Mouse (Mus musculus): Measurements from ENCODE around the gene Slc25a38. TPM values are rescaled to one million over a fixed set of nuclear protein-coding genes. Genes with fewer than 3 reads are reported as not detected.
"Not testable (repeated sequence)": the region's sequence is repeated elsewhere in the genome, so short reads cannot be mapped to it uniquely, and the experiment has no call there.

Slc25a38 gene
- polyA plus RNA-seq, 1 experiment from 2014 or later: 25.2 TPM

DNA sequence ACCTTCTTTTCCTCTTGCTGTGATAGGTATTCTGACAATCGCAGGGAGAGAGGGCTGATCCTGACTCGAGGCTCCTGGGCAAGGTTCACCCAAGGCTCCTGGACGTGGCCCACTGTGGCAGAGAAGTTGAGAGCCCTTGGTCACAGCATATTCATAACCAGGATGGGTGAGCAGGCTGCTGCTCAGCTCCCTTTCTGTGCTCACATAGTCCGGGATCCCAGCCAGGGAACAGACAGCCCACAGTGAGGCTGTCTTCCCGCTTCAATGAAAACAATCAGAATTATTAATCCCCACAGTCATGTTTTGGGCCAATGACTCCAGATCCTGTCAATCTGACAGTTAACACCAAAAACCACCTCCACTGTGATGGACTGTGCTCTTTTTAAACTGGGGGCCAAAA lies 28.2 kb upstream of the Slc25a38 start:
- ATAC-seq: no peak
- H3K4me3 ChIP-seq (replicated peaks): no peak overlapping the region
- no peaks in the 10 kb centered on the region for H3K27me3 ChIP-seq (replicated peaks)
- H3K27ac ChIP-seq: no peak overlapping the region
- H3K4me1 ChIP-seq (replicated peaks): no peaks in the 10 kb centered on the region
- whole genome bisulfite sequencing: 75% methylated on average over 5 of the region's 5 CpGs
- H3K36me3 ChIP-seq: no peaks in the 10 kb centered on the region
- H3K4me2 ChIP-seq (replicated peaks): no peak overlapping the region
- H3K9ac ChIP-seq: no peak overlapping the region
- no peaks in the 10 kb centered on the region for H3K9me3 ChIP-seq

DNA sequence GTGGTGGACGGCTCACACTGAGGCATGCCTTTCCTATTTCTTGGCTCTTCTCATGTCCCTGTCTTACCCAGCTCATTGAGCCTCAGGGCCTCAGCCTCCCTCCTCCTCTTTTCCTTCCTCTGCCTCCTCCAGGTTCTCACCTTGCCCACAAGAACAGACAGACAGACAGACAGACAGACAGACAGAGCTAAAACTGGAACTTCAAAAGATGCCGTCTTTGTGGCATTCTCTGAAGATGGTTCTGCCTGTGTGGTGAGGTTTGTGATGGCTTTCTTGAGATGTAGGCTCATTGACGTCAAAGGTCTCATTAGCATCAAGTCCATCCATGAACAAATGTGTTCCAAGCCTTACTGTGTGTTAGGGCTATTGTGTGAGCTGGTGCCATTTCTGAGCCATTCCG lies 27.5 kb upstream of the Slc25a38 start:
- Histone ChIP-seq H3K4me2 (replicated peaks) (no peak overlapping the region), H3K4me1 (replicated peaks) (no peaks in the 10 kb centered on the region), H3K4me3 (replicated peaks) (no peak overlapping the region), H3K27ac (no peak overlapping the region), H3K9ac (no peak overlapping the region), H3K36me3 (no peaks in the 10 kb centered on the region), H3K27me3 (replicated peaks) (no peaks in the 10 kb centered on the region), H3K9me3 (no peaks in the 10 kb centered on the region)
- no peak for ATAC-seq
- 89% methylated on average over 4 of the region's 4 CpGs for WGBS

DNA sequence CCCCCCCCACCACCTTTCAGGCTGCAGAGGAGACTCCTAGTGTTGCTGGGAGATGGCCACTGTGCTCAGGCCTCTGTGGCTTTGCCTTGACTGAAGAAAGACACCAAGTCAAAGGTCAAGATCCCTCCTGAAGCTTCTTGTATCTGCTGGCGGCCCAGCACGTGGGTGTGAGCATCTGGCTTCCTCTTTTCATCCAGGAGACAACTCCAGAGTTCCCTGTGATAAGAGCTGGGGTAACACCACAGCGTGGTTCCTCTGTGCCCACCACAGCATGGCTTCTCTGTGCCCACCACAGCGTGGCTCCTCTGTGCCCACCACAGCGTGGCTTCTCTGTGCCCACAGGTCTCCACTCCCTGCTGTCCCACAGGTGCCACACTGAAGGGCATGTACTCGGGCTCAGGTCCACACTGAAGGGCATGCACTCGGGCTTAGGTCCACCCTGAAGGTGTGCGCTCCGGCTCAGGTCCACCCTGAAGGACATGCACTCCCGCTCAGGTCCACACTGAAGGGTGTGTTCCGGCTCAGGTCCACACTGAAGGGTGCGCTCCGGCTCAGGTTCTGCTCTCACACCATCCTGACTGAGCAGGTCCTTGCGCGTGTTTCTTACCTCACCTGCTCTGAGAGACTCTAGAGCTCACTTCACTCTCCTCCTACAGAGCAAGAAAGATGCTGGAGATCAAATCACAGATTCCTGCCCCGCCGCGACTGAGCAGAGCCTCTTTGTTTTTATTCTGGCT lies 26.8 kb upstream of the Slc25a38 start:
- WGBS: 83% methylated on average over 18 of the region's 18 CpGs

DNA sequence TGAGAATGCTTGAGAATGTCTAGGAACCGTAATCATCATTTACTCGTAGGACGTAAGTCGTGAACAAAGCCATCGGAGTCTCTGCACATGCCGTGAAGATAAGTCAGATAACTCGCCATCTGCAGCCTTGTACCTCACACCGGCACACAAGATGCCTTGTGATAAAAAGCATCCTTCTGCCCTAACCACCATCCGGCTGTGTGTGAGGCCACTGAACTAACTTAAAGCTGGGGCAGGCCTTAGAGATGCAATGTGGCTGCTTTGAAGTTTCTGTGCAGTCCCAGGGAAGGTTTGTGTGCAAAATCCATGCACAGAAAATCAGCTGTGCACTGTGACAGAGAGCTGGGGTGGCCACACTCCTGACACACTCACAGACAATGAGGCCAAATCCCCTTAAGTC lies 25.8 kb upstream of the Slc25a38 start:
- WGBS: 83% methylated on average over 9 of the region's 9 CpGs
- Histone ChIP-seq H3K4me2 (replicated peaks) (no peak overlapping the region), H3K27ac (no peak overlapping the region), H3K9ac (no peak overlapping the region), H3K4me3 (replicated peaks) (no peak overlapping the region), H3K27me3 (replicated peaks) (no peaks in the 10 kb centered on the region), H3K9me3 (no peaks in the 10 kb centered on the region), H3K36me3 (no peaks in the 10 kb centered on the region), H3K4me1 (replicated peaks) (no peaks in the 10 kb centered on the region)
- no peak for ATAC-seq

More for the DNA sequence above, 26.8 kb upstream of the Slc25a38 start:
- Histone ChIP-seq H3K4me1 (replicated peaks) (no peaks in the 10 kb centered on the region), H3K9ac (no peak overlapping the region), H3K27ac (no peak overlapping the region), H3K4me2 (replicated peaks) (no peak overlapping the region), H3K9me3 (no peaks in the 10 kb centered on the region), H3K27me3 (replicated peaks) (no peaks in the 10 kb centered on the region), H3K36me3 (no peaks in the 10 kb centered on the region), H3K4me3 (replicated peaks) (no peak overlapping the region)
- no peak for ATAC-seq

DNA sequence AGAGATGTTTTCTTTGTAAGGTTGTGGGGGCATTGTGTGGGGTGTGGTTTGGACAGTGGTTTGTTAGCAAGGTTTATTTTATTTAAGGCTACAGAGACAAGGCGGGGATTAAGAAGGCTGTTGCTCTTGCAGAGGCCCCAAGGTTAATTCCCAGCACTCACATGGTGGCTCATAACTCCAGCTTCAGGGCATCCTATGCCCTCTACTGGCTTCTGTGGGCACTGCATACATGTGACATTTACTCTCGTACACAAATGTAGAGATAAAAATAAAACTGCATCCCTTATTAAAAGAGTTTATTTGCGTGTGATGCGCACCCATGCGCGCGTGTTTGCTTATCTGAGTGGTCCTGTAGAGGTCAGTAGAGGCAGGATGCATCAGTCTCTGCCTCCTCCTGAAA lies 21.0 kb upstream of the Slc25a38 start:
- no peaks in the 10 kb centered on the region for H3K4me1 ChIP-seq (replicated peaks)
- no peaks in the 10 kb centered on the region for H3K36me3 ChIP-seq
- ATAC-seq: no peak
- H3K9ac ChIP-seq: no peak overlapping the region
- no peak overlapping the region for H3K27ac ChIP-seq
- no peaks in the 10 kb centered on the region for H3K9me3 ChIP-seq
- 85% methylated on average over 7 of the region's 7 CpGs for WGBS
- no peak overlapping the region for H3K4me3 ChIP-seq (replicated peaks)
- no peaks in the 10 kb centered on the region for H3K27me3 ChIP-seq (replicated peaks)
- no peak overlapping the region for H3K4me2 ChIP-seq (replicated peaks)

DNA sequence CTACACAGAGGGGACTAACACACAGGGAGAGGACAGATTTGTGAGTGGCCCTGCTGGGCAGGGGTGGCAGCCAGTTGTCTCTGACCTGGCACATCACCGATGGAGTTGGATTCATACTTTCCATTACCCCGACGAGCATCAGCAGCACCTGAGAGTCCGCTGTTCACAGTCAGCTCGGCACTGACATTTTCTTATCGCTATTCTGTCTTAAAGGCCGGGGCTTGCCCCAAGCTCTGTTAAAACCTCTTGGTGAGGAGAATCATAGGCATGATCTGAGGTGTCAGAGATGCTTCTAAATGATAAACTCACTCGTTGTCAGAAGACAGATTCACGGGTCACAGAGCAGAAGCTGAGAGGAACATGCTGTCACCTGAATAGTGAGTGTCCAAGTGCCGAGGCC lies 19.1 kb upstream of the Slc25a38 start:
- Histone ChIP-seq H3K27ac (no peak overlapping the region), H3K4me1 (replicated peaks) (no peaks in the 10 kb centered on the region), H3K36me3 (no peaks in the 10 kb centered on the region), H3K4me3 (replicated peaks) (no peak overlapping the region), H3K9me3 (no peaks in the 10 kb centered on the region), H3K27me3 (replicated peaks) (no peaks in the 10 kb centered on the region), H3K9ac (no peak overlapping the region), H3K4me2 (replicated peaks) (no peak overlapping the region)
- no peak for ATAC-seq
- 82% methylated on average over 10 of the region's 10 CpGs for WGBS

DNA sequence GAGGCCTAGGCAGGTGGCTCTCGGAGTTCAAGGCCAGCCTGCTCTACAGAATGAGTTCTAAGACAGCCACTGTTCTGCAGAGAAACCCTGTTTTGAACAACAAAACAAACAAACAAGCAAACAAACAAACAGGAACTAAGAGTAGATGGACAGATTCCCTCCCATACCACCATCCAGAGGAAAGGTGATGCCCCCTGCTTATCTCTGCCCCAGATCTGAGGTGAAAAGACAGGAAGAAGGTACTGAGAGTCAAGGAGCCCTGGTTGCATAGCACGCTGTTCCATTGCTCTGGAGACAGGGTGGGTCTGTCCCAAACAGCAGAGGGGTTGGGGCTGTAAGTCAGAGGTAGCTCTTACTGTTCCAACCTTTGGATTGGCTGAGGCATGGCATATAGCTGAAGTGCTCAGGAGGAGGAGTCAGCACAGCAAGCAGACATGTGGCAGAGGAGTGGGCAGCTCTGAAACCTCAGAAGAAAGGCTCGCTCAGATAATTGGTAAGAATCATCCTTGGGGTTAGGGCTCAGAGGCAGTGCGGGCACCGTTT lies 18.4 kb upstream of the Slc25a38 start, which contains the start of gene Ccr8:
Gene Ccr8 (plus strand): TSS at position 419 of the 543 bp plus-strand sequence.
- no peak within 1 kb of the TSS for H3K4me3 ChIP-seq (replicated peaks)
- no peak within 1 kb of the TSS for H3K9ac ChIP-seq
- no peaks in the 10 kb centered on the region for H3K4me1 ChIP-seq (replicated peaks)
- no peaks in the 10 kb centered on the region for H3K27me3 ChIP-seq (replicated peaks)
- H3K36me3 ChIP-seq: no peaks in the 10 kb centered on the region
- H3K4me2 ChIP-seq (replicated peaks): no peak within 1 kb of the TSS
- ATAC-seq: no peak
- no peak within 1 kb of the TSS for H3K27ac ChIP-seq
- H3K9me3 ChIP-seq: no peaks in the 10 kb centered on the region
- 81% methylated on average over 5 of the region's 5 CpGs for WGBS

DNA sequence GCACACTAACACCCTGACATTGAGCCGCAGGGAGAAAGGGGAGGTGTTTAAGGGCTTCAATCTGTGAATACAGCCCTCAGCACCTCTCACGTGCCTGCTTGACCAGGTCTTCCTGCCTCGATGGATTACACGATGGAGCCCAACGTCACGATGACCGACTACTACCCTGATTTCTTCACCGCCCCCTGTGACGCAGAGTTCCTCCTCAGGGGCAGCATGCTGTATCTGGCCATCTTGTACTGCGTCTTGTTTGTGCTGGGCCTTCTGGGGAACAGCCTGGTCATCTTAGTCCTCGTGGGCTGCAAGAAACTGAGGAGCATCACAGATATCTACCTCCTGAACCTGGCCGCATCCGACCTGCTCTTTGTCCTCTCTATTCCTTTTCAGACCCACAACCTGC lies 16.5 kb upstream of the Slc25a38 start:
- no peaks in the 10 kb centered on the region for H3K27me3 ChIP-seq (replicated peaks)
- no peak overlapping the region for H3K4me3 ChIP-seq (replicated peaks)
- no peak overlapping the region for H3K27ac ChIP-seq
- no peaks in the 10 kb centered on the region for H3K36me3 ChIP-seq
- ATAC-seq: no peak
- no peaks in the 10 kb centered on the region for H3K4me1 ChIP-seq (replicated peaks)
- 86% methylated on average over 13 of the region's 13 CpGs for WGBS
- H3K9me3 ChIP-seq: no peaks in the 10 kb centered on the region
- no peak overlapping the region for H3K4me2 ChIP-seq (replicated peaks)
- H3K9ac ChIP-seq: no peak overlapping the region

DNA sequence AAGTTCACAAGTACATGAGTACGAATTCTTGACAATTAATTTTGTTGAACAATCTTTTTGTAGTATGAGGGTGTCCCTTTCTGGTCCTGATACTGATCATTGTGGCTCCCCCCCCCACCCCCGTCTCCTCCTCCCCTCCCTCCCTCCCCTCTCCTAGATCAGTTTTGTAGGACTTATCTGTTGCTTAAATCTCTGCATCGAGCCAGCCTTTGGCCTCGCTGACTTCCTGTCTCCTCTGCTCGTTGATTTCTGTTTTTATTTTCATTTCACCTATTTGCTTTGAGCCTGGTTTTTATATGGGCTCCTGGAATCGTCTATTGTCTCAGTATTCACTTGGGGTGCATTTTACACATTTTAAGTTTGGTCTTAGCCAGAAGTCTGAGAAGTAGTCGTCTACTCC lies 14.3 kb upstream of the Slc25a38 start:
- no peak for ATAC-seq
- Histone ChIP-seq H3K9ac (no peak overlapping the region), H3K4me2 (replicated peaks) (no peak overlapping the region), H3K27ac (no peak overlapping the region), H3K4me3 (replicated peaks) (no peak overlapping the region), H3K27me3 (replicated peaks) (no peaks in the 10 kb centered on the region), H3K9me3 (no peaks in the 10 kb centered on the region), H3K4me1 (replicated peaks) (no peaks in the 10 kb centered on the region), H3K36me3 (no peaks in the 10 kb centered on the region)
- 66% methylated on average over 7 of the region's 7 CpGs for WGBS

DNA sequence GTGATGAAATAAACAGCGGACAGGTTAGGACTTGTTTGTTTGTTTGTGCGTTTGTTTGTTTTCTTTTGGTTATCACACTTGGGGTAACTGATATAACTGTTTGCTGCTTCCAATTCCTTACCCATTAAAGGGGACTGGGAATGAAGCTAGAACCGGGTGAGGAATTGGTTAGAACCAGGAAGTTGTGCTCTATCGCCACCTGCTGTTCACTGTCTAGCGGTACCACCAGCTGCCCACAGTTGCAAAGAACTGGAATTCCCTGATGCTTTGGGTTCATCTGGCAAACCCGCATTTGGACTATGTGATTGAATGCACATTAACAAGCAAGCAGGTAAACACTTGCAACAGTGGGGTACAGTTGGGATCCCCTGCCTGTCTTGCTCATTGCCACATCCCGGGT lies 11.5 kb upstream of the Slc25a38 start:
- Histone ChIP-seq H3K9ac (no peak overlapping the region), H3K4me2 (replicated peaks) (no peak overlapping the region), H3K4me1 (replicated peaks) (no peaks in the 10 kb centered on the region), H3K9me3 (no peaks in the 10 kb centered on the region), H3K27me3 (replicated peaks) (no peaks in the 10 kb centered on the region), H3K27ac (no peak overlapping the region), H3K4me3 (replicated peaks) (no peak overlapping the region), H3K36me3 (no peaks in the 10 kb centered on the region)
- no peak for ATAC-seq
- 22% methylated on average over 7 of the region's 7 CpGs for WGBS

DNA sequence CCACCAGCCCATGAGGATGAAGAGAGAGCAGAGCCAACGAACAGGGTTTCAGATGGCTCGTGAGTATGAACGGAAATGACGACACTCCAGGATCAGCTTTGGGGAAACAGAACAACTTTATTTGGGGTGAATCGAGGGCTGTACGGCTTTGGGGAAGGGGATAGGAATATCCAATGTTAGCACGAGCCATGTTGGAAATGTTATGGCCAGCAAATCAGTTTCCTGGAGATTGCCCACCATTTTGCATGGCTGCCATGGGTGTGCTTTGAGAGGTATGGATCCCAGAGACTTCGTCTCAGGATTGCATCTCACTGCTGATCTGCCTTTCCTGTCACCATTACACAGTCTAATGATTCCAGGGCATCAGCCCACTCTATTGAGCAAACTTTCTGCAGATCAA lies 10.9 kb upstream of the Slc25a38 start:
- H3K9ac ChIP-seq: no peak overlapping the region
- 90% methylated on average over 8 of the region's 8 CpGs for WGBS
- H3K36me3 ChIP-seq: no peaks in the 10 kb centered on the region
- no peaks in the 10 kb centered on the region for H3K9me3 ChIP-seq
- no peak overlapping the region for H3K27ac ChIP-seq
- H3K4me2 ChIP-seq (replicated peaks): no peak overlapping the region
- ATAC-seq: no peak
- H3K27me3 ChIP-seq (replicated peaks): no peaks in the 10 kb centered on the region
- H3K4me1 ChIP-seq (replicated peaks): no peaks in the 10 kb centered on the region
- no peak overlapping the region for H3K4me3 ChIP-seq (replicated peaks)

DNA sequence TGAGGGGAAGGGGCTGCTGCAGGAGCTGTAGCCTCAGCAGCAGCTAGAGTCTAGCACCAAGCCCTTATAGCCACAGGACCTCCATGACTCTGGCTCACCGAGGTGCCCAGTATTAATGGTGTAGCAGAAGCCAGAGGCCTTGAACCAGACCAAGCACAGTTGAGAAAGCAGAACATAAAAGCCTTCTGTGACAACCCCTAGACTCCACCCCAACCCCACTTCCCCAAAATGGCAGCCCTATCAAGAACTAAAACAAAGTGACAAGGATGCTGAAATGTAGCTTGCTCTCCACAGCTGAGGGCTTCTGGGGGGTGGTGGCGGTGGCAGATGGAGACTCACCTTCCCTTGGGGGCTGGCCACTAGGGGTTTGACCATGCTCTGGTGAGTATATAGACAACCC lies 9.0 kb upstream of the Slc25a38 start:
- Histone ChIP-seq H3K27ac (no peak overlapping the region), H3K27me3 (replicated peaks) (no peaks in the 10 kb centered on the region), H3K36me3 (no peaks in the 10 kb centered on the region), H3K9ac (no peak overlapping the region), H3K9me3 (no peaks in the 10 kb centered on the region), H3K4me3 (replicated peaks) (no peak overlapping the region), H3K4me1 (replicated peaks) (no peaks in the 10 kb centered on the region), H3K4me2 (replicated peaks) (no peak overlapping the region)
- ATAC-seq: no peak
- 93% methylated on average over 2 of the region's 2 CpGs for WGBS

DNA sequence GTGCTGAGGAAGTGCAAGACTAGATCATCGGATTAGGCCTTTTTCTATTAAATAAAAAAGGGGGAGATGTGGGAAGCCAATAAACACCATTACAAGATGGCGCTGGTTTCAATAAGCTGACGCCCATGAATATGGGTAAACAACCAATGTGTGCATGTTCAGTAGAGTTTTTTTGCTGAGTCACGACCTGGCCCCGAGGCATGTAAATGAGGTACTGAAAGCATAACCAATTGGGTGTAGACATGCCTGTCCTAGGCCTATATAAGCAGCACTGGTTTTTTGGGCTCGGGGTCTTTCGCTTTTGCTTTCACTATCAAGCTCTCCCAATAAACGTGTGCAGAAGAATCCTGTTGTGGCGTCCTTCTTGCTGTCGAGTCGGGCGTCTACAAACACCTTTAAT lies 1.2 kb upstream of the Slc25a38 start:
- 94% methylated on average over 12 of the region's 12 CpGs for WGBS
- not testable (repeated sequence) for H3K27me3 ChIP-seq (replicated peaks); H3K36me3 ChIP-seq; H3K4me1 ChIP-seq (replicated peaks); H3K4me2 ChIP-seq (replicated peaks); H3K4me3 ChIP-seq (replicated peaks); ATAC-seq; H3K9ac ChIP-seq; H3K27ac ChIP-seq; H3K9me3 ChIP-seq
